Mouse (Mus musculus) ES-E14 (cell line): ENCODE data around the gene Rnaseh1. TPM values are rescaled to one million over a fixed set of nuclear protein-coding genes. Genes with fewer than 3 reads are reported as not detected.

ENCODE experiments used
- DNase-seq: peaks from one replicate; pipeline ENCODE4 v3.0.0-alpha.2; 2013; ENCODE audit warnings: low read depth, low spot score
- H3K27ac ChIP-seq: 2 replicates; pipeline ENCODE4 v1.5.1; 2012; ENCODE audit warnings: low read depth, mild to moderate bottlenecking, low read length, moderate library complexity, mixed read lengths; ENCODE audit not compliant: poor library complexity, insufficient read depth, severe bottlenecking
- H3K36me3 ChIP-seq: 2 replicates; pipeline ENCODE4 v1.6.1; 2012; ENCODE audit warnings: mild to moderate bottlenecking, low read length, moderate library complexity, mixed read lengths; ENCODE audit not compliant: control insufficient read depth, poor library complexity, insufficient read depth, severe bottlenecking
- H3K4me1 ChIP-seq, 2 experiments: fragments of 150-350 bp in 1 of 2; sonication (generic) in 1 of 2; 2 replicates each; pipeline ENCODE4 v1.6.1; 2012; ENCODE audit warnings: low read length in 2 of 2, mild to moderate bottlenecking in 1 of 2, mixed read lengths in 1 of 2; ENCODE audit not compliant: control insufficient read depth in 2 of 2, insufficient read depth in 2 of 2, poor library complexity in 1 of 2
- H3K4me3 ChIP-seq, 2 experiments: fragments of 150-350 bp in 1 of 2; sonication (generic) in 1 of 2; 2 replicates each; pipeline ENCODE4 v1.5.1; 2012; ENCODE audit warnings: low read length in 2 of 2, low read depth in 1 of 2, mild to moderate bottlenecking in 1 of 2, mixed read lengths in 1 of 2; ENCODE audit not compliant: insufficient read depth in 1 of 2, poor library complexity in 1 of 2, severe bottlenecking in 1 of 2
- H3K9ac ChIP-seq: 2 replicates; pipeline ENCODE4 v1.6.1; 2012; ENCODE audit warnings: low read depth, mild to moderate bottlenecking, low read length, mixed read lengths; ENCODE audit not compliant: poor library complexity, insufficient read depth, severe bottlenecking
- H3K9me3 ChIP-seq: fragments of 150-350 bp; sonication (generic); 2 replicates; pipeline ENCODE4 v1.6.1; 2012; ENCODE audit warnings: low read depth, mild to moderate bottlenecking, low read length; ENCODE audit not compliant: control insufficient read depth, insufficient read depth
- CHD2 ChIP-seq: IDR thresholded peaks from 2 replicates; pipeline ENCODE4 v1.6.1; 2014; ENCODE audit warnings: mild to moderate bottlenecking, low read depth, low read length, inconsistent platforms
- HCFC1 ChIP-seq: IDR thresholded peaks from 2 replicates; pipeline ENCODE4 v1.6.1; 2012; ENCODE audit warnings: low read length, inconsistent platforms, borderline replicate concordance; ENCODE audit not compliant: insufficient read depth
- MAFK ChIP-seq: IDR thresholded peaks from 2 replicates; pipeline ENCODE4 v1.6.1; 2014; ENCODE audit warnings: mild to moderate bottlenecking, low read depth, low read length, inconsistent platforms; ENCODE audit not compliant: insufficient read depth
- ZC3H11A ChIP-seq: IDR thresholded peaks from 2 replicates; pipeline ENCODE4 v1.6.1; 2012; ENCODE audit warnings: low read depth, mild to moderate bottlenecking, inconsistent platforms, low read length, borderline replicate concordance
- ZNF384 ChIP-seq: IDR thresholded peaks from 2 replicates; pipeline ENCODE4 v1.6.1; 2012; ENCODE audit warnings: low read depth, low read length, inconsistent platforms
- in situ Hi-C, 2 experiments: fragments of 600-800 bp; cut with MboI; formaldehyde crosslinking; loops; one replicate each; pipeline ENCODE4 v1.15.1; 2025; ENCODE audit warnings: low sequenced_read_pairs in 2 of 2, inconsistent platforms in 1 of 2; ENCODE audit not compliant: unreplicated experiment in 2 of 2
- total RNA-seq: library from RNA; depleted of rRNA; stranded (reverse); fragments of 300-350 nt; gene quantifications from 2 replicates; pipeline ENCODE4 v1.2.3, GENCODE M21; 2012; rRNA removed

Rnaseh1 gene
- 29.5 and 32.8 TPM in 2 replicates for total RNA-seq

- peak within 1 kb of the TSS; percentile 83 to 96 for H3K4me3 ChIP-seq
- no peaks in the 10 kb centered on the region for H3K9me3 ChIP-seq
- peak; percentile 91 for DNase-seq
- H3K27ac ChIP-seq = no peak within 1 kb of the TSS
- H3K9ac ChIP-seq = peak within 1 kb of the TSS; percentile 88
- in situ Hi-C loops = no loop called here
- TF ChIP-seq ZC3H11A (no peak), CHD2 (no peak), MAFK (no peak), ZNF384 (no peak), HCFC1 (peak; percentile 73; the same call in 1 of the 2 replicates)
- no peaks in the 10 kb centered on the region for H3K4me1 ChIP-seq
- H3K36me3 ChIP-seq = peaks cover 5% of the 10 kb centered on the region
Observed at GRCm38 (mm10) chr12:28649141-28650110, at the start of gene Rnaseh1. Rnaseh1 (plus strand) TSS chr12:28649602.

- no peak for DNase-seq
- in situ Hi-C loops = no loop called here
- H3K9ac ChIP-seq = no peak overlapping the region
- peaks cover 0 to 2% of the 10 kb centered on the region in 2 experiments; a peak in 1 of 4 replicates for H3K4me1 ChIP-seq
- no peak overlapping the region for H3K4me3 ChIP-seq
- no peak overlapping the region for H3K27ac ChIP-seq
- TF ChIP-seq CHD2 (no peak), ZC3H11A (no peak), HCFC1 (no peak), MAFK (no peak), ZNF384 (no peak)
- H3K9me3 ChIP-seq = no peaks in the 10 kb centered on the region
- H3K36me3 ChIP-seq = no peaks in the 10 kb centered on the region
Observed at GRCm38 (mm10) chr12:28602259-28602658, 47.1 kb upstream of the Rnaseh1 start.

GRCm38 (mm10) chr12:28603494-28603893, 45.9 kb upstream of the Rnaseh1 start:
- no peak overlapping the region for H3K9ac ChIP-seq
- TF ChIP-seq ZC3H11A = no peak
- no peak for TF ChIP-seq HCFC1
- no peak for TF ChIP-seq MAFK
- no peak for TF ChIP-seq CHD2
- no peaks in the 10 kb centered on the region for H3K36me3 ChIP-seq
- peaks cover 0 to 5% of the 10 kb centered on the region in 2 experiments; a peak in 1 of 4 replicates for H3K4me1 ChIP-seq
- H3K27ac ChIP-seq = no peak overlapping the region
- no peaks in the 10 kb centered on the region for H3K9me3 ChIP-seq
- H3K4me3 ChIP-seq = no peak overlapping the region
- DNase-seq = no peak
- in situ Hi-C loops = no loop called here

- no peaks in the 10 kb centered on the region for H3K36me3 ChIP-seq
- peak overlapping the region; percentile 34 to 35; a peak in 3 of 4 replicates for H3K4me3 ChIP-seq
- peak overlapping the region; percentile 37; the same call in 1 of the 2 replicates for H3K9ac ChIP-seq
- peaks cover 0 to 3% of the 10 kb centered on the region in 2 experiments; a peak in 1 of 4 replicates for H3K4me1 ChIP-seq
- TF ChIP-seq HCFC1 (no peak), ZNF384 (no peak), MAFK (no peak), CHD2 (no peak), ZC3H11A (no peak)
- DNase-seq = no peak
- in situ Hi-C loops = no loop called here
- H3K9me3 ChIP-seq = no peaks in the 10 kb centered on the region
- no peak overlapping the region for H3K27ac ChIP-seq
Observed at GRCm38 (mm10) chr12:28607546-28608305, 41.7 kb upstream of the Rnaseh1 start.
